Comparison of ENCODE assay signal across 30 mouse cellular contexts in the genomic region with DNA sequence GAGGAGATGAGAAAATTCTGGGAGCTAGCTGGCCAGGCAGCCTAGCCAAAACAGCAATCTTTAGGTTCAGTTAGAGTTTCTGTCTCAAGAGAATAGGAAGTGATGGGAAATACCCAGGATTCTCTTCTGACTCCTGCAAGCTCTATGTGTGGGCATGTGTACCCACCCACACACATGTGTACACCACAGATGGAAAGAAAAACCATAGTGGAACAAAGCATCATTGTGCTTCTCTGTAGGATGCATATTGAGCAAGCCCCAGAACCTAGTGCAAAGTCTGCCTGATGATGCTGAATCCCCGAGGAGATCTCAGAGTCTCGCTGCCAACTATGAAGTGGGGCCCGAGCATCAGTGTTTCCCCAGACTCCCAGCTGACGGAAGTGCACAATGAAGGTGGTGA. TPM values are rescaled to one million over a fixed set of nuclear protein-coding genes. Genes with fewer than 3 reads are reported as not detected.
A peak's percentile ranks its signal among the peaks of the same experiment; 100 is the strongest.
DNase-seq lines count a peak whose midpoint lies in the region; ATAC-seq lines count a peak whose summit lies in the region.
"Had no signal": no experiment of that assay in that cellular context is flagged by ENCODE, and none has a peak within 500 bp of the region (broad histone marks: within the 10 kb centered on the region; RNA-seq: fewer than 3 reads in every experiment).

No protein-coding gene starts in this region.

- no peaks in the 10 kb centered on the region for H3K36me3 ChIP-seq in hindbrain, embryonic 12.5 days
- H3K36me3 ChIP-seq: embryonic facial prominence, embryonic 12.5 days; heart, embryonic 13.5 days; hindbrain, embryonic 13.5 days; liver, embryonic 15.5 days; lung, embryonic 15.5 days; neural tube, embryonic 13.5 days had no signal

- WGBS in hindbrain, embryonic 12.5 days, result 91% methylated on average over 4 of the region's 4 CpGs

- H3K9me3 ChIP-seq in hindbrain, embryonic 12.5 days (replicated peaks), result no peaks in the 10 kb centered on the region
- H3K9me3 ChIP-seq: embryonic facial prominence, embryonic 12.5 days; heart, embryonic 13.5 days; hindbrain, embryonic 13.5 days; liver, embryonic 15.5 days; lung, embryonic 15.5 days; neural tube, embryonic 13.5 days had no signal

- DNase-seq in frontal cortex, postnatal 14 days (ENCODE audit: low spot score in 2 of 2), result no peak
- DNase-seq in 3T3-L1 (ENCODE audit: low read depth, low spot score), result peak; percentile 36
- DNase-seq in layer of hippocampus, adult 18-20 months (ENCODE audit: low spot score in 2 of 2), result peak; percentile 66 to 93
- peak; percentile 56 to 63 for DNase-seq in layer of hippocampus, postnatal 36 days
- no peak for DNase-seq in cerebellum, postnatal 4 days (ENCODE audit: low spot score in 2 of 2)
- no peak for DNase-seq in cerebellum, postnatal 10 days
- DNase-seq: adrenal gland, postnatal 14 days; cerebellum, postnatal 14 days; forebrain, postnatal 0 days; gastrocnemius, postnatal 36 days; heart, adult 2 months; heart, postnatal 14 days; kidney, adult 2 months; liver; lung, postnatal 4 days; retina, postnatal 1 day; thymus, postnatal 14 days had no signal

- no peak overlapping the region for H3K27ac ChIP-seq in hindbrain, embryonic 12.5 days
- H3K27ac ChIP-seq: embryonic facial prominence, embryonic 12.5 days; heart, adult 2 months; heart, embryonic 13.5 days; hindbrain, embryonic 13.5 days; kidney, postnatal 0 days; liver, embryonic 15.5 days; lung, embryonic 15.5 days; neural tube, embryonic 13.5 days had no signal

- no peak overlapping the region for H3K9ac ChIP-seq in hindbrain, embryonic 12.5 days
- H3K9ac ChIP-seq: embryonic facial prominence, embryonic 12.5 days; forebrain, postnatal 0 days; heart, embryonic 13.5 days; hindbrain, embryonic 13.5 days; liver, embryonic 15.5 days; lung, embryonic 15.5 days; neural tube, embryonic 13.5 days had no signal

- H3K4me2 ChIP-seq in hindbrain, embryonic 12.5 days (replicated peaks), result no peak overlapping the region
- H3K4me2 ChIP-seq: embryonic facial prominence, embryonic 12.5 days; heart, embryonic 13.5 days; hindbrain, embryonic 13.5 days; liver, embryonic 15.5 days; lung, embryonic 15.5 days; neural tube, embryonic 13.5 days had no signal

- H3K4me3 ChIP-seq in hindbrain, embryonic 12.5 days, result no peak overlapping the region
- H3K4me3 ChIP-seq: embryonic facial prominence, embryonic 12.5 days; heart, adult 2 months; heart, embryonic 13.5 days; hindbrain, embryonic 13.5 days; liver, embryonic 15.5 days; lung, embryonic 15.5 days; myocyte; neural tube, embryonic 13.5 days had no signal

- H3K27me3 ChIP-seq in hindbrain, embryonic 12.5 days, result no peaks in the 10 kb centered on the region
- H3K27me3 ChIP-seq: embryonic facial prominence, embryonic 12.5 days; heart, embryonic 13.5 days; hindbrain, embryonic 13.5 days; liver, embryonic 15.5 days; lung, embryonic 15.5 days; neural tube, embryonic 13.5 days had no signal

- peak; percentile 76 for ATAC-seq in frontal cortex, adult (ENCODE audit: low TSS enrichment)
- ATAC-seq in hindbrain, embryonic 12.5 days (ENCODE audit: low FRiP score), result no peak
- ATAC-seq: activated CD4-positive, CD25-positive, alpha-beta regulatory T cell, adult 4 months; forebrain, postnatal 0 days; inflammation-experienced regulatory T-cells, adult 6 months; midbrain, embryonic 16.5 days had no signal

- H3K4me1 ChIP-seq in hindbrain, embryonic 12.5 days, result no peaks in the 10 kb centered on the region
- H3K4me1 ChIP-seq: embryonic facial prominence, embryonic 12.5 days; hindbrain, embryonic 13.5 days; liver, embryonic 15.5 days; neural tube, embryonic 13.5 days had no signal

RNA-seq across cellular contexts. Expression of gene Sptssa, which starts 55.9 kb away (rescaled TPM):
- total RNA-seq in layer of hippocampus, adult 18-20 months (2021), result 10 to 100 TPM; 27.2 to 27.3 TPM
- 10 to 100 TPM; 24.2 to 27.5 TPM for total RNA-seq in layer of hippocampus, postnatal 36 days (2021)
- 166 and 176 TPM in 2 replicates for polyA plus RNA-seq in hindbrain, embryonic 12.5 days (2016; fragmentation: Nextera tagmentation; extraction: Ambion mirVana)

Comparison
In these comparisons a context has a peak if more than half of its experiments do, and no peak if none do; other contexts are left out.
1. DNase-seq: peak in 3T3-L1 (single experiment), layer of hippocampus, adult 18-20 months (2 of 2) and layer of hippocampus, postnatal 36 days (2 of 2); none in frontal cortex, postnatal 14 days (0 of 2), cerebellum, postnatal 4 days (0 of 2) and cerebellum, postnatal 10 days (0 of 2).